Mouse (Mus musculus) ovary, postnatal 14 days (tissue): ENCODE measurements around the gene Tspan18.

Experiments used
- DNase-seq: peaks from one replicate; pipeline ENCODE4 v3.0.0; 2022; ENCODE audit warnings: low spot score

The Tspan18 gene

DNA sequence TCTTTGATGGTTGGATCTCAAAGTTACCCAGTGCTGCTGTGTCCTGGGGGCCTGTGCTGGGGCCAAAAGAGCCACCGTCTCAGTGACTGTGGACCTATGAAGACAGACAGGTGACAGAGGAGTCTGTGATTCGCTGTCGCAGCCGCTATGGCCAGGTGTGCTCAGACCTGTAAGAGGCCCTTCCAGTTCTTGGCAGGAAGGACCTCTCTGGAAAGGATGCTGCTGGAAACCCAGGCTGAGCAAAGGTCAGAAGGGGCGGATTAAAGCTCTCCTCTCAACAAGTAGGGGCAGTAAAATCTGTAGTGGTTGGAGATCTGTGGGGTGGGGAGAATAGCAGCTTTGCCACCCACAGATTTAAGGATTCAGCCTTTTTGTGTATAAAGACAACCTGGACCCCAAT is 154.7 kb downstream of the Tspan18 start:
- no peak for DNase-seq

DNA sequence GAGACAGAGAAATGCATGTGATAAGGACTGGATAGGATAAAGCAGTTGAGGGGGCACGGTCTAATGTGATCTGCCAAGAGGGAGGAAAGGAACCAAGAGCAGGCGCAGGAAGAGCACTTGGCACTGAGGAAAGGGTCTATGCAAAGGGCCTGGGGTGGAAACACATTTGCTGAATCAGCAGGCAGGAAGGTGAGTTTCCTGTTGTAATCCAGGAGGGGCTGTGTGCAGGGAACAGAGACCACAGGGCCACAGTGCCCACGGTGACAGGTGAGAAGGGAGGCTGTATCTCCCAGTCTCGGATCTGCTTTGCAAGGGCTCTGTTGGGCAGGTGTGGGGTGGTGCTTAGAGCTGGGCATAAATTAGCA is 156.0 kb downstream of the Tspan18 start:
- DNase-seq = no peak

DNA sequence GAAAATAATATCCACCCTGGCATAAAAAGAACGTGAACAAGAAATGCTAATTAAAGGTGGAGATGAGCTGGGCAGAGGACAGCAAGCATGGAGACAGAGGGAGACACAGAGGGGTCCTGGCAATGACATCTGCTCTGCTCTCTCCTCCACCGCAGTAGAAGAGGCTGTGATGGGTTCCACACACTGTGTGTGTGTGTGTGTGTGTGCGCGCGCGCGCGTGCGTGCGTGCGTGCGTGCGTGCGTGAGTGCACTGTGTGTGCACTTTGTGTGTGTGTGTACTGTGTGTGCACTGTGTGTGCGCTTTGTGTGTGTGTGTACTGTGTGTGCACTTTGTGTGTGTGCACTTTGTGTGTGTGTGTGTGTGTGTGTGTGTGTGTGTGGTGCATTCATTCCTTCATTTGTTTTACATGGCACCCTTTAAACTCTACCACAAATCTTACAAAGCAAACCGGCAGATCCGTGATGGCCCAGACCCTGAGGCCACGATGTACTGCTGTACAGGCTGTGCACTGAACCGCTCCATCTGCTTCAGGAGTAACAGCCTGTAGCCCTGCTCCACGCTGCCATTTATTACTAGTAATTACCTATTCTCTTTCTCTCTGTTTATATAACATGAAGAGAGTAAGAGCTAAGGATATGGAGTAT is 156.5 kb downstream of the Tspan18 start:
- no peak for DNase-seq

DNA sequence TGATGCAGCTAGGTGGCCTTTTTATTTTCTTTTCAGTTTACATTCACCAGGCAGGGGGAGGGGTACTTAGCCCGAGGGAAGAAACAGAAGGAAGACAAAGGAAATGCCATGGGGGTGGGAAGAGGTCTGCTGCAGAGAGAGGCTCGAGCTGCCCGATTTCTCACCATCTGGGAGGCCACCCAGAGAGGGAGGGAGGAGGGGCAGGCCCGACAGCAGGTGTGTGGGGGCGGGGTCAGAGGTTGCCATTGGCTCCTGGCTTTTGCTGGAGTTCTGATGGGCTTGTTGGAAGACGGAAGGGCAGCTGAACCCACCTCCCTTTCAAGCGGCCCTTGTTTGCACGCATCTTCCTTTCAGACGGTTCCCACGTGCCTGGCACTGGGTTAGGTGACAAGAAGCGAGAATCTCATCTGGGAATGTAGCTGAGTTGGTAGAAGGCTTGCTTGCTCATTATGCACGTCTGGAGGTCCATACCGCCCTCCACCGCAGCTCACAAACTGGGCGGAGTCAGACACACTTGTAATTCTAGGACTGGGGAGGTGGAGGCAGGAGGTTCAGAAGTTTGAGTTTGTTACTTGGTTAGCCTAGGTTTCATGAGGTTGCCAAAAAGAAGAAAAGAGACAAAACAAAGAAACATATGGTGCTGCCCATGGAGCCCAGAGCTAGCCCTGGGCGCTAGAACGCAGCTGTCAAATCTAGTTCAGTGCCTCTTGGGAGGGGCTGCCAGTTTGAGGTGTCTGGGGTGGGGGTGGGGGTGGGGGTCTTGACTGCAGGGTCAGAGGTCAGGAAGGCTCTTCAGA is 157.2 kb downstream of the Tspan18 start:
- DNase-seq = no peak

DNA sequence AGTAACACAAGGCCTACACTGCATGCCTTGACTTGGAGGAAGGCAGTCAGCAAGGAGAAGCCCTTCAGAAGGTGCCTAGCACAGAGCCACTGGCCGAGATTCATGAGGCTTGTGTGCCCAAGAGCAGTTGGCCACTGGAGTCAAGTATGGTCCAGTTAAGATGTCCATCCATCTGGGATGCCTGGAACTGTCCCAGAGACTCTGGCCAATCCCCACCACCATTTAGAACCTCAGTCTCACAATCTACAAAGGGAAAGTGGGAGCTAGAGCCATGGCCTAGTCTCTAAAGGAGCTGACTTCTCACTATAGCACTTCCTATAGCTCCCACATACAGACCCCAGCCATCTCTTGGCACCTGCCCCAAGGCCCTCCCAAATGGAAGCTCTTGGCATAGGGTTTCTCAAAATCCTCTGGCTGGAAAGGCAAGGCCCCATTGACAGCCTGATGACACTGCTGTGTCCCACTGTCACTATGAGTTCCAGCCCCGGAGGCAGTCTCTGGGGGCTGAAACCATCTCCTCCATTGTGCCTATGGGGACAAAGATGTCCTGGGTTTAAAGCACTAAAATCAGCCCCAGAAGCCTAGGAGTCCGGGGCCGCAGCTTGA is 158.0 kb downstream of the Tspan18 start:
- no peak for DNase-seq

DNA sequence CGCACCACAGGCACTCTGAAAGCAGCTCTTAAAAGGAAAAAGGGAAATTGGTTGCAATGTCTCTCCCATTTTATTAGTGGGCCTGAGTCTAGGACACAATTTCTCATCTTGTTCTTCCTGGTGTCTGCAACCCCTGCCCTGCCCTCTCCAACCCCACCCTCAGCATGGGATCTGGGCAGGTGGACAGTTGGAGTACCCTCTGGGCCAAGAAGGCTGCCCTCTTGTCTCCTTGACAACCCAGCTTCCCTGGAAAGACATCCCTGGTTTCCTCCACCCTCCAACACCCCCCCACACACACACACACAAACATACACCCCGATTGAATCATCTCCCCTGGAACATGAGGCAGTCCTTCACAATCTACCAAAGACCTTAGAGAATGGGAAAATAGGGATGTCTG is 158.6 kb downstream of the Tspan18 start:
- no peak for DNase-seq

DNA sequence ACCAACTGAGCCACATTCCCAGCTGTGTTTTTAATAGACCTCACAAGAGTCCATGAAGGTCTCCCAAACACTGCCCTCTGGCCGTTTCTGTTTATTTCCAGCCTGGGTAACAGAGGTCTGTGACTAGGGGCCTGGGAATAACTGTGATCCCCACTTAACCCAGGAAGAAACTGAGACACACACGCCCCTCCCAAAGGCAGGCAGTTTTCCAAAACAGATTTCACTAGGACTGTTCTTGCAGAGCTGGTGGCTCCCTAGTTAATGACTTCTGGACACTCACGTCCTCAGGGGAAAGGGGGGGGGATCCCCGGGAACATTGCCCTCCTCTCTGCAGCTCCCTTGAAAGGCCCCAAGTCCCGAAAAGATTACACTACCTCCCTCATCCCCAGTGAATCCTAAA is 159.0 kb downstream of the Tspan18 start:
- no peak for DNase-seq

DNA sequence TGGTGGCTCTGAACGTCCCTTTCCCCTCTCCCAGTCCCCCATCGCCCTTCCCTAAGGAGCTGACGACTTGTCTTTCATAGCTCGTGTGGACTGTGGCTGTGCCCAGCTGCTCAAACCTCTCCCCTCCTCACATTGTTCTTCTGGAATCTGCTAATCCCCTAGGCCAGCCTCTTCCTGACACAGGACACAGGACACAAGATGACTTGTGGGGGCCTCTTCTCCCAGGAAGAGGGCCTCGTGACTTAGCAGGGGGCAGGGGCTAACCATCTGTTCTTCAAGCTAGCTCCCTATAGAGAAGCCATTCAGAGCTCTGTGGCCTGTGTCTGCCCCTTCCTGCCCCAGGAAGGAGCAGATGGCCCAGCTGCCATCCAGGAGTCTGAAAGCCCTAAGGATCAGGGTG is 160.1 kb downstream of the Tspan18 start:
- DNase-seq = no peak

DNA sequence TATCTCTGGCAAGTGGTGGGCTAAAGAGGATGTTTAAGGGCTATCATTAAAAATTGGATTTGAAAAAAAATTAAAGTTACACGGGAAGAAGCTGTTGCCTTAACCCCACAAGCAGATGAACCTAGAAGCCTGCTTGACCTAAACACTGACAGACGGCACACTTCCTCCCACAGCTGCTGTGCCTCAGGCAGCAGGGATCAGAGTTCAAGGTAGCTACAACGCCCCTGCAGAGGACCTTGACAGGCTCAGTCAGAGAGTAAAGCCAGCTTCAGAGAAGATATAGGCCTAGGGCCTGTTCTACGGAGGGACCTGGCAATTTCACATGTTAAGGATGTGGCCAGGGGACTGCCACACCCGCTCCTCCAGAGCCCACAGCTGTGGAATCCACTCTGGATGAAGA is 161.8 kb downstream of the Tspan18 start:
- DNase-seq = no peak

DNA sequence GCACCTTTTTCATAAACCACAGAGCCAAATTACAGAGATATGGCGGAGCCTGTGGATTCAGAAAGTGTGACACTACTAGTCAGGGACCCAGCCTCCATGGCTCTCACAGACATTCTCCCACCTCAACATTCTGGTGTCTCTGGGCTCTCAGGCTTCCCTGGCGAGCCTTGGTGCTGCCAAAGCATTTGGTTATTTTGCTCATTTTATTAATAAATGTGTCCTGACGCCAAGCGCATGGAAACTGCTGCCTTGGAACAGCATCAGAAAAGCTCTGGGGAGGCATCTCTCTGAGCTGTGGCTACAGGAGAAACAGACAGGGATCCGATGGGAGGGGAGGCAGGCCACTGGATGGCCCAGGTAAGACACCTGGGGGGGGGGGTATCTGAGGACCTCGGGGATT is 162.4 kb downstream of the Tspan18 start:
- no peak for DNase-seq

DNA sequence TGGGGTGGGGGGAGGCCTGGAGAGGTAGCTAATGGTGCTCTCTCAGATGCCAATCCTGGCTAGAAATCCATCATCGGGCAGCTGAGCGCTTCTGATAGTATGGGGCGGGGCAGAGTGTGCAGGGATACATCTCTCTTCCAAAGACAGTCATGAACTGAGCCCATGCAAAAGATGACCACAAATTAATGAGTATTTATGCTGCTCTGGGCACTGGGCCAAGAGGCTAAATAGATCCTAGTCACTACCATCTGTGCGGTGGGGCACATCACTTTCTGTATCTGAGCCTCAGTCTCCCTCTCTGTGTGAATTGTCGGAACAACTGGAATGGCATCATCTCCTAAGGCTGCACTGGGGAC is 163.5 kb downstream of the Tspan18 start:
- no peak for DNase-seq

DNA sequence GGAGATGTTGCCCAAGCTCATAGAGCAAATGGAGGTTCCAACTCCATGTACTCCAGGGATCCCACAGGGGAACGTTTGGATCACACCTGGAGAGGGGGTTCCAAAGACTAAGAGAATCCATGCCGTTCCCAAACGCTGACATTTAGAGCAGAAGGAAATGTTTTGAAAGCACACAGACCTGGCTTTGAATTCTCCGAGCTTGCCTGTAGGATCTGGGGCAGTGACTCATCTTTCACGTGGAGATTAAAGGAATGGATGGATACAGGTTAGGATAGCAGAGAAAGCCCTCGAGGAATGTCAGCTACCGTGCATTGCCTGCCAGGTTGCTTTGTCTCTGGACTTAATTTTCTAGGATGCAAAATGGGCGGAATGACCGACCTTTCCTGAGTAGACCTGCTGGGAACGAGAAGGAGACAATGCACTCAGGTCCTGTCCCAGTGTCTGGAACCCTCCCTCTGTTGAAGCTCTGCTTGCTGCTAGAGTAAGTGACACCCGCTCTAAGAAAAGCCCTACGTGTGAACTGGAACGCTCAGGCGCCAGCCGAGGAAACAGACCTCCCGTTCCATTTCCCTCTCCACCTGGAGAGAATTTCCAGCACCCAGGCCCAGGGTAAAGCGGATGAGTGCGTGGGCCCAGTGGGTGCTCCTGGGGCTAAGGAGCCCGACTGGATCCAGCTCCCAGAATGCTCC is 164.0 kb downstream of the Tspan18 start:
- DNase-seq = no peak

DNA sequence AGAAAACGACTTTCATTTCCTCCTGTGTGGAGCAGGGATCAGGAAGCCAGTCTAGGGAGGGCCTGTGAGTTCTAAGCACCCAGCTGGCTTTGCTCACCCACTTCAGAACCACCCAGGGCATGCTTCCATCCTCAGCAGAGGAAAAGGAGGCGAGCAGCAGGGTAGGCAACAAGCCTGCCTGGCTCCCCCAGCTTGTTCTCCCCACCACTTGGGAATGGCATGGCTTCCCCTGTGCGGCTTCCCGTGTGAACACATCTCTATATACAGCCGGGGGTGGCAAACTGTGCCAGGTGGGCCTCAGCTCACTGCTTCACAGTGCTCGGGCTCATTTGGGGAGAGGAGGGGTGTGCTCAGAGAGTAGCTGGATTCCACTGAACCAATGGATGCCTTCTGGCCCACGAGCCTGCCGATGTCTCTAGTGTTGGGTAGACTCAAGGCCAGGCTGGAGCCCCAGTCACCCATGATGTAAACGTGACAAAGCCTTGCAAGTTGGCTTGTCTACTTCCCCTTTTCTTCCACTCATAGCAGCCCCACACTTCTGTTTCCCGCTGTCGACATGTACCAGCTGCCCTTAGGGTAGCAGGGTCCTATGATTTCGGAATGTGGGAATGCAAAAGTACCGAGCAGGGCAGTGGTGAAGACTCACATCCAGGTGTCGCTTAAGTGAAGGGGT is 167.4 kb downstream of the Tspan18 start:
- DNase-seq = no peak

DNA sequence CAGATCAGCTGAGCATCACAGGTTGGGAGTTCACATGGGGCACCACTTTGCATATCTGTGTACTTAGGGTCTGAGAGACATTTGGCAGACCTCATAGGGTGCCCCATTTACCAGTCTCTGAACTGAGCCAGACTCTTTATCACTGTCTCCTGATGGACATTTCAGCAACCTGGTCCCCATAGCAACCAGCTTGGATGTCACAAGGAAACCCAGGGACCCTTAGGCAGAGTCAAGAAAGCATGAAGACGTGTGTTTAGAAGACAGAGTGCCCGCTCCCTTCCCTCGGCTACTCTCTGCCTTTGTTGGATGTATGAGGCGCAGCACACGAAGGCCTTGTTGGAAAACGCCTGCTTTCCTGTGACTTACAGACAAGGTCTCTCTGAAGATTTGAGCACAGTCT is 168.0 kb downstream of the Tspan18 start:
- DNase-seq = no peak

DNA sequence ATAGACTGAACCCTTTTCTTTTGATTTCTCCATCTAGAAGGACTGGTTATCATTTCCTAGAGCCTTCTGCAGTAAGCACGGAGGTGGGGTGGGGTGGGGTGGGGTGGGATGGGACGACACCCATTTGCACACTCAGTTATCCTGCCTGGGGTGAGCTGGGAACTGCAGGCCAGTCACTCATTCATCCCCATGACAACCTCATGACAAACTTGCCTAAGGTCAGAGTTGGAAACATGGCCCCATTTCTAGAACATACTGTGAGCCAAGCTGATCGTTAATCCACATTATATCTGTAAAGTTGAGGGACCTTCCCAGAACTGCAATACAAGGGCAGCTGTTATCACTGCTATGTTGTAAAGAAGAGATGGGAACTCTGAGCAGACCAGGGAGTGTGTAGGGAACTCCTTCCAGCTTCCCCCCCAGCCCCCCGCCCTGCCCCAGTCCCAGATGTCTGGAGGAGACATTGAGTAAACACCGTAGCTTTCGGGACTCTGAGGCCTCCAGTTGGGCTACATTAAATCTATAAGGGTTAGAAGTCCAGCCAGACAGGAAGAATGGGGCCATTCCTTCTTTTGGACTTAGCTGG is 170.5 kb downstream of the Tspan18 start:
- DNase-seq = no peak

DNA sequence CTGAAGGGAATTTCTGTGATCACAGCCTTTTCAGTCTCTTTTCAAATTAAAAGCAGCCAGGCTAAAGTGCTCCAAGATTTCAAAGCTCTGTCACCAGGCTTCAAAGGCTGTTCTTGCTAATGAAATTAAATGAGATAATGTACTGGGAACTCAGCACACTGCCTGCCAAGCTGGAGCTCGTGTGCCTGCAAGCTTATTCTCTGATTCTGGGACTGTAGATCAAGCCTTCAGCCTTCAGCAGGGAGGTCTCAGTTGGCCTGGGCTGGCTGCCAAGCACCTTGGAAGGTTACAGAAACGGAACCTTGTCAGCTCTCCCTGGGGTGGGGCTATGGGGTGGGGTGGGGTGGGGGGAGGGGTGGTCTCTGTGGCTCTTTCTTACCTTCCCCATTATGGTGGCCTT is 171.0 kb downstream of the Tspan18 start:
- no peak for DNase-seq

DNA sequence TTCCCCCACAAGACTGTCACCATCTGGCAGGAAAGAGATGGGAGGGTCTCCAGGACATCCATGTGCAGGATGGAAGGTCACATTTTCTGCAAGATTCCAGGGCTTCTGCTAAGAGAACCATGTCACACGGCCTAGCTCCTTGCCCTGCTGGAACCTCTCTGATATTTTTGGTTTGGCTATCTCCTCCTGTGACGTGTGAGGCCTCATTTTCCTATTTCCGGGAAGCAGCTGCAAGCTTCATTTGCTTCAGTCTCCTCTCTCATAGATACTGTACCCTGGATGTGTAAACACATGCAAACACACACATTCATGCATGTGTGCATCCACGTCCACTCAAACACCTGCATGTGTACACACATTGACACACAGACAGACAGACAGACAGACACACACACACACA is 171.5 kb downstream of the Tspan18 start:
- DNase-seq = no peak

DNA sequence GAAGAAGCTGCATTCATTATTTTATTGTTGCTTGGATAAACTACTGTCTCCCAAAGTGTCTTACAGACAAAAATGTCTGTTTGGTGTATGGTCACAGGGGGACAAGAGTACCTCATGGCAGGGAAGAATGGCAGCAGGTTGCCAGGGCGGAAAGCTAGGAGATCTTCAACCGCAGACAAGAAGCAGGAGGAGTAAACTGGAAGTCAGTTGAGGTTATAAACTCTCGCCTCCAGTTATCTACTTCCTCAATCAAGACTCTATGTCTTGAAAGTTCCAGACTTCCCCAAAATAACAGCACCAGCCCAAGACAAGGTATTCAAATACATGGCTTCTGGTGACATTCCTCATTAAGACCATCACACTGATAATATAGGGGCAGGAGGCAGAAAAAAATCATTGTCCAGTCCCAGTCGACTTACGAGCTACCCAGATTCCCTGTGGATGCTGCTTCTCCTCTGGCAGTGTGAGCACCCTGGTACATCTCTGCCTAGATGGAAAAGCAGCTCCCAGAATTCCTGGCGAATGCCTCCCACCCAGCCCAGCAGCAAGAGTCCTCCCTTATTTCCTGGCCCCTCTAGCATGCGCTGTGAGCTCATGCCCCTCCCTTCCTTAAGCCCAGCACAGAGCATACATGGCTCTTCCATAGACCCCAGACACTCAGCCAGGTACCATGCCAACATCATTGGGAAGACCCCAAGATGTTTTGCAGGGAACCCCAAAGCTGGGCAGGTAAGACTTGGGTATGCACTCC is 172.2 kb downstream of the Tspan18 start:
- no peak for DNase-seq

DNA sequence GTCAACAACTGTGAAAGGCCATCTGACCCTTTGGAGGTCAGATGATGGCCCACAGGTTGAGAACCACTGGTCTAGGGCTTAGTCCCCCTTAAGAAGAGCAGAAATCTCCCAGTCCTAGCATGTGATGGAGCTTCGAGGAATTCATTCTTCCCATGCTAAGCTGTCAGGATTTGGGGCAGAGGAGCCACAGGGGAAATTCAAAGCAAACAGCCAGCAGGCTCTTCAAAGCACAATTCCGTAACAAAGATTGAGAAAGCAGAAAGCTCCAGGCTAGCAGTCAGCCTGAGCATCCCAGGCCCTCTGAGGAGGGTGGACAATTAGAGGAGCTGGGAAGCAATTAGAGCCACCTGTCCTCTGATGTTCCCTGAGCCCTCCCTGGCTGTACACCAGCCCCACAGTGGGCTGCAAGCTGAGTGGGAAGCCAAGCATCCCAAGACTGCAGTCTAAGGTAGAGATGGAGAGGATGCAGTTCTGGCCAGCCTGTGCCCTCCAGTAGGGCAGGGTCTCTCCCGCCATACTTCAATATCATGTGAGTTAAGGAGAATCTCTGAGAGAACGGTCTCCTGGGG is 173.8 kb downstream of the Tspan18 start:
- no peak for DNase-seq

DNA sequence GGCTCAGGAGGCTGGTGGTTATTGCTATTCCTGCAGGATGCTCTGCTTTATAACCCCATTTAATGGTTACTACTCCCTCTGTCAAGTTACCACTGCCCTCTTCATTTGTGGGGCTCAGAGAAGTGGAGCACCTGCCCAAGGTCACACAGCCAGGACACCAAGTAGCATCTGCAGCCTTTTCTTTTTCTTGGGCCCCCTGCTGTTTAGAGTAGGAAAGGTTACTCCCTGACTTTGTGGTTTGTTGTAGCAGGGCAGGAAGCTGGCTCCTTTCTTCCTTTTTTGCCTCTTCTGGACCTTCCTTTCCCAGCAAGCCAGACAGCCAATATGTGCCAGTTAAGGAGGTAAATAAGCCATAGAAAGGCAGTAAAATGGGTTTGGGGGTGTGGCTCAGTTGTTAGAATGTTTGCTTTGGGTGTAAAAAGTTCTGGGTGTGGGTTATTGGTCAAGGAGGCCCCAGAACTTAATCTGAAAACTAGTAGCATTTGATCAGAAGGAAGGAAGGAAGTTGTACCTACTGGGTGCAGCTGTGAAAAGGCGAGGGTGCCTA is 179.7 kb downstream of the Tspan18 start:
- DNase-seq = no peak

DNA sequence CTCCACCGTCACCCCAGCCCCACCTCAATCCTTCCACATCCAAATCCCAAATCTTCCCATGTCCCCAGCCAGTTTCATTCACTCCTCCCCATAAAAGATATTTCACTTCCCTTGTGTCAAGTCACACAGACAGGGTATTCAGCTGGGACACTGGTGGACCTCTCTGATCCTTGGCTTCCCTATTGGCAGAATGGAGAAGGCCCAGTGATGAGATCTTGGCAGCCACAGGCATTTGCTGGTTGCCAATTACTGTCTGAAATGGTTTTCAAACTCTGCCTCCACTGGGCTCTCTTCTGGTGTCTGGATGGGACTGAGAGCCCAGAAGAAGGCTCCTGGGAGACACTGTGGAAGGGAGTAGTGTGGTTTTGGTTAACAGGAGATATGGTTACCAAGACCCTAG is 180.5 kb downstream of the Tspan18 start:
- no peak for DNase-seq
